Mouse (Mus musculus) MEL (cell line): ENCODE data around the gene Spcs2. TPM values are rescaled to one million over a fixed set of nuclear protein-coding genes. Genes with fewer than 3 reads are reported as not detected.

Source experiments
- DNase-seq: peaks from one replicate; pipeline ENCODE4 v3.0.0; 2011; ENCODE audit warnings: low read depth, low spot score
- H3K27ac ChIP-seq: 2 replicates; pipeline ENCODE4 v1.5.1; 2012; ENCODE audit warnings: low read depth, mild to moderate bottlenecking, control low read depth, low read length, moderate library complexity; ENCODE audit not compliant: control insufficient read depth
- H3K27me3 ChIP-seq, 2 experiments: fragments of 150-350 bp in 1 of 2; sonication (generic) in 1 of 2; 2 replicates each; pipeline ENCODE4 v1.6.1; 2012; ENCODE audit warnings: low read length in 2 of 2, mild to moderate bottlenecking in 2 of 2, improper control_type of control experiment in 1 of 2, moderate library complexity in 1 of 2; ENCODE audit not compliant: insufficient read depth in 2 of 2, control insufficient read depth in 1 of 2
- H3K36me3 ChIP-seq, 2 experiments: 2 replicates each; pipeline ENCODE4 v1.6.1; 2012 to 2014; ENCODE audit warnings: low read length in 2 of 2, improper control_type of control experiment in 1 of 2, inconsistent platforms in 1 of 2, mild to moderate bottlenecking in 1 of 2; ENCODE audit not compliant: insufficient read depth in 2 of 2, control insufficient read depth in 1 of 2
- H3K4me1 ChIP-seq, 2 experiments: fragments of 150-350 bp in 1 of 2; sonication (generic) in 1 of 2; 2 replicates each; pipeline ENCODE4 v1.6.1; 2012; ENCODE audit warnings: low read length in 2 of 2, improper control_type of control experiment in 1 of 2, mild to moderate bottlenecking in 1 of 2; ENCODE audit not compliant: insufficient read depth in 2 of 2, control insufficient read depth in 1 of 2
- H3K4me3 ChIP-seq, 2 experiments: fragments of 150-350 bp in 1 of 2; sonication (generic) in 1 of 2; 2 replicates each; pipeline ENCODE4 v1.5.1; 2012; ENCODE audit warnings: low read depth in 2 of 2, low read length in 2 of 2, mild to moderate bottlenecking in 2 of 2, moderate library complexity in 2 of 2, control low read depth in 1 of 2, improper control_type of control experiment in 1 of 2; ENCODE audit not compliant: control insufficient read depth in 1 of 2, insufficient read depth in 1 of 2
- H3K79me2 ChIP-seq: 2 replicates; pipeline ENCODE4 v1.6.1; 2012; ENCODE audit warnings: mild to moderate bottlenecking, low read length, moderate library complexity; ENCODE audit not compliant: control insufficient read depth, poor library complexity, insufficient read depth
- H3K9ac ChIP-seq: 2 replicates; pipeline ENCODE4 v1.6.1; 2012; ENCODE audit warnings: low read depth, mild to moderate bottlenecking, control low read depth, low read length, moderate library complexity; ENCODE audit not compliant: control insufficient read depth, poor library complexity, severe bottlenecking
- H3K9me3 ChIP-seq: fragments of 150-350 bp; sonication (generic); replicated peaks from 2 replicates; pipeline ENCODE4 v1.6.1; 2012; ENCODE audit warnings: mild to moderate bottlenecking, low read length, improper control_type of control experiment, moderate library complexity; ENCODE audit not compliant: insufficient read depth
- CHD2 ChIP-seq: IDR thresholded peaks from 2 replicates; pipeline ENCODE4 v1.6.1; 2011; ENCODE audit warnings: low read length, improper control_type of control experiment
- CTCF ChIP-seq, 3 experiments: IDR thresholded peaks in 2 of 3; conservative IDR thresholded peaks in 1 of 3; 2 replicates each; pipeline ENCODE4 v1.5.1; 2011 to 2012; ENCODE audit warnings: low read length in 3 of 3, low read depth in 2 of 3, mild to moderate bottlenecking in 2 of 3, improper control_type of control experiment in 1 of 3, inconsistent platforms in 1 of 3, mixed read lengths in 1 of 3, moderate library complexity in 1 of 3; ENCODE audit not compliant: control insufficient read depth in 1 of 3, insufficient read depth in 1 of 3, poor library complexity in 1 of 3, severe bottlenecking in 1 of 3
- E2F4 ChIP-seq: IDR thresholded peaks from 2 replicates; pipeline ENCODE4 v1.6.1; 2011; ENCODE audit warnings: low read depth, low read length, improper control_type of control experiment, borderline replicate concordance
- ELF1 ChIP-seq: IDR thresholded peaks from 2 replicates; pipeline ENCODE4 v1.6.1; 2014; ENCODE audit warnings: low read depth, mild to moderate bottlenecking, inconsistent platforms, low read length, improper control_type of control experiment, moderate library complexity
- ETS1 ChIP-seq: IDR thresholded peaks from 2 replicates; pipeline ENCODE4 v1.6.1; 2012; ENCODE audit warnings: low read depth, mild to moderate bottlenecking, inconsistent platforms, low read length, improper control_type of control experiment, moderate library complexity
- GATA1 ChIP-seq: IDR thresholded peaks from 2 replicates; pipeline ENCODE4 v1.6.1; 2011; ENCODE audit warnings: low read depth, low read length, improper control_type of control experiment
- HCFC1 ChIP-seq: IDR thresholded peaks from 2 replicates; pipeline ENCODE4 v1.6.1; 2012; ENCODE audit warnings: low read depth, mild to moderate bottlenecking, inconsistent platforms, low read length, improper control_type of control experiment, moderate library complexity
- JUND ChIP-seq: IDR thresholded peaks from 2 replicates; pipeline ENCODE4 v1.6.1; 2011; ENCODE audit warnings: low read depth, mild to moderate bottlenecking, improper control_type of control experiment, low read length
- MAFK ChIP-seq: IDR thresholded peaks from 2 replicates; pipeline ENCODE4 v1.6.1; 2011; ENCODE audit warnings: low read depth, mild to moderate bottlenecking, low read length, improper control_type of control experiment, borderline replicate concordance
- MAZ ChIP-seq: IDR thresholded peaks from 2 replicates; pipeline ENCODE4 v1.6.1; 2012; ENCODE audit warnings: low read depth, mild to moderate bottlenecking, inconsistent platforms, low read length, improper control_type of control experiment
- MEF2A ChIP-seq: IDR thresholded peaks from 2 replicates; pipeline ENCODE4 v1.6.1; 2014; ENCODE audit warnings: low read depth, mild to moderate bottlenecking, inconsistent platforms, low read length, improper control_type of control experiment; ENCODE audit not compliant: poor library complexity, insufficient replicate concordance, severe bottlenecking; ENCODE audit errors: extremely low read depth
- RCOR1 ChIP-seq: IDR thresholded peaks from 2 replicates; pipeline ENCODE4 v1.6.1; 2012; ENCODE audit warnings: low read depth, mild to moderate bottlenecking, inconsistent platforms, low read length, improper control_type of control experiment
- TBP ChIP-seq: IDR thresholded peaks from 2 replicates; pipeline ENCODE4 v1.8.0; 2011; ENCODE audit warnings: low read depth, low read length, improper control_type of control experiment
- TCF12 ChIP-seq: IDR thresholded peaks from 2 replicates; pipeline ENCODE4 v1.6.1; 2014; ENCODE audit warnings: low read depth, mild to moderate bottlenecking, inconsistent platforms, low read length, improper control_type of control experiment, moderate library complexity
- UBTF ChIP-seq: IDR thresholded peaks from 2 replicates; pipeline ENCODE4 v1.6.1; 2012; ENCODE audit warnings: low read depth, mild to moderate bottlenecking, inconsistent platforms, low read length, improper control_type of control experiment, moderate library complexity, borderline replicate concordance; ENCODE audit not compliant: insufficient read depth
- USF1 ChIP-seq: IDR thresholded peaks from 2 replicates; pipeline ENCODE4 v1.6.1; 2014; ENCODE audit warnings: low read depth, mild to moderate bottlenecking, inconsistent platforms, low read length, improper control_type of control experiment, moderate library complexity
- ZKSCAN1 ChIP-seq: IDR thresholded peaks from 2 replicates; pipeline ENCODE4 v1.6.1; 2012; ENCODE audit warnings: low read depth, mild to moderate bottlenecking, inconsistent platforms, low read length, improper control_type of control experiment, moderate library complexity
- ZNF384 ChIP-seq: IDR thresholded peaks from 2 replicates; pipeline ENCODE4 v1.6.1; 2012; ENCODE audit warnings: low read depth, mild to moderate bottlenecking, inconsistent platforms, low read length, improper control_type of control experiment
- polyA plus RNA-seq, 2 experiments: library from polyadenylated mRNA; stranded (reverse) in 1 of 2; unstranded in 1 of 2; fragments of >175 nt in 1 of 2; fragments of >200 nt in 1 of 2; gene quantifications; 2 replicates each; pipeline versions ENCODE4 v1.2.1 to v1.2.4; 2012; ENCODE audit warnings: low replicate concordance in 2 of 2, low read depth in 1 of 2; ENCODE audit not compliant: insufficient read length in 2 of 2, insufficient read depth in 1 of 2, missing spikeins in 1 of 2
- total RNA-seq: library from RNA; depleted of rRNA; stranded (reverse); fragments of 300-350 nt; gene quantifications from 2 replicates; pipeline ENCODE4 v1.2.3, GENCODE M21; 2012

Spcs2 gene
- total and polyA plus RNA-seq, 3 experiments, result 152 to 241 TPM; not detected in 1

- Histone ChIP-seq H3K27ac (no peak overlapping the region), H3K27me3 (no peaks in the 10 kb centered on the region), H3K36me3 (peaks cover 0 to 44% of the 10 kb centered on the region in 2 experiments; a peak in 2 of 4 replicates), H3K9me3 (no peaks in the 10 kb centered on the region), H3K4me1 (peaks cover 31 to 48% of the 10 kb centered on the region in 2 experiments), H3K79me2 (no peaks in the 10 kb centered on the region; the same call in 1 of the 2 replicates), H3K4me3 (no peak overlapping the region), H3K9ac (no peak overlapping the region)
- DNase-seq, result no peak
- TF ChIP-seq HCFC1 (no peak), RCOR1 (no peak), E2F4 (no peak), JUND (no peak), MAZ (no peak), UBTF (no peak), MAFK (no peak), ZNF384 (no peak), USF1 (no peak), ETS1 (no peak), ELF1 (no peak), GATA1 (no peak), MEF2A (no peak), CTCF (IDR thresholded peaks at IDR 0.05 in 2 of 3, conservative IDR thresholded peaks at IDR 0.05 in 1 of 3; ENCODE audit: control insufficient read depth in 1 of 3, insufficient read depth in 1 of 3, low read depth in 2 of 3, low read length in 3 of 3, poor library complexity in 1 of 3, severe bottlenecking in 1 of 3) (no peak), ZKSCAN1 (no peak), TBP (no peak), CHD2 (no peak)
These were observed 37.2 kb downstream of the Spcs2 start for GRCm38 (mm10) chr7:99826096-99826495.

- H3K9ac ChIP-seq, result peak overlapping the region; percentile 4; the same call in 1 of the 2 replicates
- DNase-seq, result no peak
- H3K4me1 ChIP-seq, result peaks cover 31 to 48% of the 10 kb centered on the region in 2 experiments
- no peaks in the 10 kb centered on the region; the same call in 1 of the 2 replicates for H3K79me2 ChIP-seq
- no peak overlapping the region for H3K4me3 ChIP-seq
- peaks cover 0 to 44% of the 10 kb centered on the region in 2 experiments; a peak in 2 of 4 replicates for H3K36me3 ChIP-seq
- TF ChIP-seq E2F4, result no peak
- 0 out of 2 replicates have a peak, but pooled peaks have one; percentile 8 for TF ChIP-seq MAZ
- no peak for TF ChIP-seq TCF12
- H3K27me3 ChIP-seq, result no peaks in the 10 kb centered on the region
- no peaks in the 10 kb centered on the region for H3K9me3 ChIP-seq
- H3K27ac ChIP-seq, result peak overlapping the region; percentile 83
These were observed 37.8 kb downstream of the Spcs2 start for GRCm38 (mm10) chr7:99825511-99825910.
